ENCODE assay signal across 18 mouse cellular contexts in the genomic region with DNA sequence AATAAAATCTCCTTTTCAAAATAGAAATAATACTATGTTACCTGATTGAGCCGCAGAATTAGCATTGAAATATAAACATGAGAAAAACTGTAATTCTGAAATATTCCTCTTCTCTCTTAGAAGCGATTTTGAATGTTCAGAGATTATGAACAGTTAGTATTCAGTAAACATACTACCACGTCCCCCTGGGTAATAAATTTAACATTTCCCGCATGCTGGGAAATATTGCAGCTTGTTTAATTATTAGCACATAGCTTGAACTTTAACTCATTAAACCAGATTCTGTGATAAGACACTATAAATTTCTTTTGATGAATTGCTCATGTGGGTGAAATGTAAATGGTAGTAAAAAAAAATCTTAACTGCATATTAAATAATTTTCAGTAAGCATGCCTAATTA. TPM values are rescaled to one million over a fixed set of nuclear protein-coding genes. Genes with fewer than 3 reads are reported as not detected.
DNase-seq lines count a peak whose midpoint lies in the region; ATAC-seq and TF ChIP-seq lines count a peak whose summit lies in the region.
"Had no signal": no experiment of that assay in that cellular context is flagged by ENCODE, and none has a peak within 500 bp of the region (broad histone marks: within the 10 kb centered on the region; RNA-seq: fewer than 3 reads in every experiment).

No protein-coding gene starts in this region.

- no peak for ATAC-seq in heart, embryonic 15.5 days (replicated peaks; ENCODE audit: insufficient number of reproducible peaks, insufficient read depth, low FRiP score, low read depth)
- no peak for ATAC-seq in midbrain, embryonic 13.5 days

- no peak overlapping the region for H3K9ac ChIP-seq in heart, embryonic 15.5 days
- no peak overlapping the region; the same call in 1 of the 2 replicates for H3K9ac ChIP-seq in midbrain, embryonic 13.5 days (replicated peaks)
- H3K9ac ChIP-seq: limb, embryonic 12.5 days; liver, embryonic 15.5 days had no signal

- peaks cover 7% of the 10 kb centered on the region; the same call in 1 of the 2 replicates for H3K4me1 ChIP-seq in cerebellum, adult 2 months (ENCODE audit: control insufficient read depth, insufficient read depth, low read length)
- peaks cover 4% of the 10 kb centered on the region; the same call in 1 of the 2 replicates for H3K4me1 ChIP-seq in heart, embryonic 15.5 days (replicated peaks)
- H3K4me1 ChIP-seq in hindbrain, embryonic 10.5 days (replicated peaks), result peaks cover 4% of the 10 kb centered on the region; the same call in 1 of the 2 replicates
- peaks cover 15% of the 10 kb centered on the region for H3K4me1 ChIP-seq in midbrain, embryonic 13.5 days (replicated peaks)
- H3K4me1 ChIP-seq: liver, embryonic 15.5 days had no signal

- TF ChIP-seq POLR2A in cerebellum, adult 2 months (IDR thresholded peaks at IDR 0.05; ENCODE audit: borderline replicate concordance, insufficient read depth, low read length), result no peak

- no peak for DNase-seq in cerebellum, adult 2 months
- no peak for DNase-seq in cerebellum, postnatal 10 days
- DNase-seq in heart, adult 18-20 months, result no peak
- DNase-seq in hindbrain, embryonic 10.5 days (ENCODE audit: low spot score), result no peak
- no peak for DNase-seq in urinary bladder, postnatal 36 days (ENCODE audit: low spot score in 2 of 2)
- no peak for DNase-seq in layer of hippocampus, postnatal 10 days (ENCODE audit: low spot score in 2 of 2)
- DNase-seq: adrenal gland, postnatal 14 days; cerebellum, adult 9-11 months; gastrocnemius, postnatal 36 days; kidney, adult 2 months; kidney, postnatal 36 days; lung, postnatal 4 days; thymus, postnatal 25 days had no signal

- WGBS in cerebellum, adult 2 months, result 28% methylated on average over 4 of the region's 4 CpGs
- WGBS in heart, embryonic 15.5 days, result 70% methylated on average over 4 of the region's 4 CpGs
- 88% methylated on average over 4 of the region's 4 CpGs for WGBS in hindbrain, embryonic 10.5 days
- 68% methylated on average over 4 of the region's 4 CpGs for WGBS in midbrain, embryonic 13.5 days

- H3K27ac ChIP-seq in cerebellum, adult 2 months (ENCODE audit: insufficient read depth, low read length), result no peak overlapping the region
- H3K27ac ChIP-seq in heart, embryonic 15.5 days, result no peak overlapping the region
- no peak overlapping the region for H3K27ac ChIP-seq in hindbrain, embryonic 10.5 days
- no peak overlapping the region for H3K27ac ChIP-seq in midbrain, embryonic 13.5 days
- H3K27ac ChIP-seq: limb, embryonic 12.5 days; liver, embryonic 15.5 days had no signal

- no peaks in the 10 kb centered on the region for H3K27me3 ChIP-seq in cerebellum, adult 2 months (ENCODE audit: control insufficient read depth, insufficient read depth, low read length)
- H3K27me3 ChIP-seq in heart, embryonic 15.5 days, result no peaks in the 10 kb centered on the region
- no peaks in the 10 kb centered on the region for H3K27me3 ChIP-seq in hindbrain, embryonic 10.5 days (ENCODE audit: insufficient read depth, poor library complexity, severe bottlenecking)
- H3K27me3 ChIP-seq in midbrain, embryonic 13.5 days, result no peaks in the 10 kb centered on the region
- H3K27me3 ChIP-seq: limb, embryonic 12.5 days; liver, embryonic 15.5 days had no signal

- peak overlapping the region; percentile 83 for H3K4me3 ChIP-seq in cerebellum, adult 2 months (replicated peaks; ENCODE audit: insufficient read depth, low read depth, low read length)
- no peak overlapping the region for H3K4me3 ChIP-seq in heart, embryonic 15.5 days
- peak overlapping the region; percentile 20; the same call in 1 of the 2 replicates for H3K4me3 ChIP-seq in hindbrain, embryonic 10.5 days
- H3K4me3 ChIP-seq in midbrain, embryonic 13.5 days (replicated peaks), result peak overlapping the region; percentile 52
- H3K4me3 ChIP-seq: limb, embryonic 12.5 days; liver, embryonic 15.5 days had no signal

- TF ChIP-seq CTCF in cerebellum, adult 2 months (IDR thresholded peaks at IDR 0.05; ENCODE audit: borderline replicate concordance, insufficient read depth, low read depth, low read length), result no peak

- no peaks in the 10 kb centered on the region for H3K36me3 ChIP-seq in heart, embryonic 15.5 days
- no peaks in the 10 kb centered on the region for H3K36me3 ChIP-seq in hindbrain, embryonic 10.5 days
- no peaks in the 10 kb centered on the region for H3K36me3 ChIP-seq in midbrain, embryonic 13.5 days
- H3K36me3 ChIP-seq: limb, embryonic 12.5 days; liver, embryonic 15.5 days had no signal

- H3K4me2 ChIP-seq in heart, embryonic 15.5 days, result peak overlapping the region; percentile 49; the same call in 1 of the 2 replicates
- H3K4me2 ChIP-seq in midbrain, embryonic 13.5 days (replicated peaks), result no peak overlapping the region
- H3K4me2 ChIP-seq: liver, embryonic 15.5 days had no signal

- no peaks in the 10 kb centered on the region for H3K9me3 ChIP-seq in heart, embryonic 15.5 days (replicated peaks)
- no peaks in the 10 kb centered on the region for H3K9me3 ChIP-seq in hindbrain, embryonic 10.5 days
- no peaks in the 10 kb centered on the region for H3K9me3 ChIP-seq in midbrain, embryonic 13.5 days
- H3K9me3 ChIP-seq: limb, embryonic 12.5 days; liver, embryonic 15.5 days had no signal

RNA-seq across cellular contexts. Expression of a gene that starts 1.0 kb away (rescaled TPM):
- 38.5 and 48.9 TPM in 2 replicates for polyA plus RNA-seq in cerebellum, adult 2 months (2012; rRNA removed)
- 5.8 and 8.2 TPM in 2 replicates for polyA plus RNA-seq in heart, embryonic 15.5 days (2015; fragmentation: Nextera tagmentation; extraction: Ambion mirVana)
- 10 to 100 TPM; 16.6 to 20.0 TPM for total RNA-seq in heart, adult 18-20 months (2021)
- polyA plus RNA-seq in hindbrain, embryonic 10.5 days (2016; fragmentation: Nextera tagmentation; extraction: Ambion mirVana), result 2.4 and 4.9 TPM in 2 replicates
- polyA plus RNA-seq in midbrain, embryonic 13.5 days (2015; fragmentation: Nextera tagmentation; extraction: Ambion mirVana), result 20.1 and 20.7 TPM in 2 replicates
- 10 to 100 TPM; 50.5 to 59.9 TPM for total RNA-seq in layer of hippocampus, postnatal 10 days (2021)
- total RNA-seq: gastrocnemius, postnatal 36 days had no signal
- polyA plus RNA-seq: spleen, adult 2 months had no signal

RNA-seq across cellular contexts. Expression of a gene that starts 58.1 kb away (rescaled TPM):
- polyA plus RNA-seq in cerebellum, adult 2 months (2012; rRNA removed), result 34.6 and 37.6 TPM in 2 replicates
- 24.1 and 26.6 TPM in 2 replicates for polyA plus RNA-seq in heart, embryonic 15.5 days (2015; fragmentation: Nextera tagmentation; extraction: Ambion mirVana)
- 10 to 100 TPM; 54.5 to 60.3 TPM for total RNA-seq in heart, adult 18-20 months (2021)
- polyA plus RNA-seq in hindbrain, embryonic 10.5 days (2016; fragmentation: Nextera tagmentation; extraction: Ambion mirVana), result 26.9 TPM in 2 replicates
- 31.7 and 33.0 TPM in 2 replicates for polyA plus RNA-seq in midbrain, embryonic 13.5 days (2015; fragmentation: Nextera tagmentation; extraction: Ambion mirVana)
- 10 to 100 TPM; 64.4 to 64.6 TPM for total RNA-seq in layer of hippocampus, postnatal 10 days (2021)

RNA-seq across cellular contexts. Expression of a gene that starts 58.1 kb away (rescaled TPM):
- 8.3 and 8.4 TPM in 2 replicates for polyA plus RNA-seq in cerebellum, adult 2 months (2012; rRNA removed)
- polyA plus RNA-seq in heart, embryonic 15.5 days (2015; fragmentation: Nextera tagmentation; extraction: Ambion mirVana), result 5.2 and 7.0 TPM in 2 replicates
- 1 to 10 TPM; 5.9 to 8.0 TPM for total RNA-seq in heart, adult 18-20 months (2021)
- 6.9 and 10.5 TPM in 2 replicates for polyA plus RNA-seq in hindbrain, embryonic 10.5 days (2016; fragmentation: Nextera tagmentation; extraction: Ambion mirVana)
- polyA plus RNA-seq in midbrain, embryonic 13.5 days (2015; fragmentation: Nextera tagmentation; extraction: Ambion mirVana), result 7.6 and 9.2 TPM in 2 replicates
- total RNA-seq in layer of hippocampus, postnatal 10 days (2021), result 10 to 100 TPM in 1 of 2 experiments, 1 to 10 TPM in 1; 8.4 to 10.0 TPM
